Mouse (Mus musculus): Measurements from ENCODE around the gene Gm21663. TPM values are rescaled to one million over a fixed set of nuclear protein-coding genes. Genes with fewer than 3 reads are reported as not detected.

Gm21663 gene
- polyA plus RNA-seq, 1 experiment = not detected

GRCm38 (mm10) chr5:25886708-25887107, 55.5 kb downstream of the Gm21663 start:
- WGBS = 87% methylated on average over 3 of the region's 3 CpGs
- TF ChIP-seq CTCF (IDR thresholded peaks at IDR 0.05; ENCODE audit: borderline replicate concordance, insufficient read depth, low read depth, low read length) = no peak
- no peak for TF ChIP-seq POLR2A (IDR thresholded peaks at IDR 0.05; ENCODE audit: borderline replicate concordance, insufficient read depth, low read length)
- Histone ChIP-seq H3K4me1 (ENCODE audit: control insufficient read depth, insufficient read depth, low read length) (no peaks in the 10 kb centered on the region), H3K27me3 (ENCODE audit: control insufficient read depth, insufficient read depth, low read length) (no peaks in the 10 kb centered on the region), H3K4me3 (replicated peaks; ENCODE audit: insufficient read depth, low read depth, low read length) (no peak overlapping the region), H3K27ac (ENCODE audit: insufficient read depth, low read length) (no peak overlapping the region)
- DNase-seq = no peak

Other genes starting within 250 kb of the Gm21663 start
- gene Xrcc2, start 236.6 kb downstream of the Gm21663 start, polyA plus RNA-seq (2012; rRNA removed) = 9.6 and 10.4 TPM in 2 replicates
- 55.0 and 55.1 TPM in 2 replicates for gene Actr3b, start 182.4 kb downstream of the Gm21663 start, polyA plus RNA-seq (2012; rRNA removed)
- 0.10 TPM in 1 of 2 replicates, not detected in the other for gene Gm21671, start 12.0 kb upstream of the Gm21663 start, polyA plus RNA-seq (2012; rRNA removed)
- gene Gm21680, start 30.3 kb upstream of the Gm21663 start, polyA plus RNA-seq (2012; rRNA removed) = not detected in 2 replicates
- gene Gm21698, start 46.3 kb upstream of the Gm21663 start, polyA plus RNA-seq (2012; rRNA removed) = 0.03 and 0.25 TPM in 2 replicates
- 0.14 TPM in 1 of 2 replicates, not detected in the other for gene Gm1979, start 62.4 kb upstream of the Gm21663 start, polyA plus RNA-seq (2012; rRNA removed)
- gene Gm5862, start 80.5 kb upstream of the Gm21663 start, polyA plus RNA-seq (2012; rRNA removed) = not detected in 2 replicates
- gene Speer4a, start 97.2 kb upstream of the Gm21663 start, polyA plus RNA-seq (2012; rRNA removed) = 0.06 and 0.07 TPM in 2 replicates
- 0.03 TPM in 1 of 2 replicates, not detected in the other for gene Gm7347, start 116.2 kb upstream of the Gm21663 start, polyA plus RNA-seq (2012; rRNA removed)
- gene Gm10471, start 146.9 kb upstream of the Gm21663 start, polyA plus RNA-seq (2012; rRNA removed) = not detected in 2 replicates
- gene 5031410I06Rik, start 163.0 kb upstream of the Gm21663 start, polyA plus RNA-seq (2012; rRNA removed) = not detected in 2 replicates
- gene Gm10220, start 179.0 kb upstream of the Gm21663 start, polyA plus RNA-seq (2012; rRNA removed) = not detected in 2 replicates

Measured in cerebellum, adult 2 months (tissue).